Mouse (Mus musculus): ENCODE results near the gene Hivep3.

DNA sequence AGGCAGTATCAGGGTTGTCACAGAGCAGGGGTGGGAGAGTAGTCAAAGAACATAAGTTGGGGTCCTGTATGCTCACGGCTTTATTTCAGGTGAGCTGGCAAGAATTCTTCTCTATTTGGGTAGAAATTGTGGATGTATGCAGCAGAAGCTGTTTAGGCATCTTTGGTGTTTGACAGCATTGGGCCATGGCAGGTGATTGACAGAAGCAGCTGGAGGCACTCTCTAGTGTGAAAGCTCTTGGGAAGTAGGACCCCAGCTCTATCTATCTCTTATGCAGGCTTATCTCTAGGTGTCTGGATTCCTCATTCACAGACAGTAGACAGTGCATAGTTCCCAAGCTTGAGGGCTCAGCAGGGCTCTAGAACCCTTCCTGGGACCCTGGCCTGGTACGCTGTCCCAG is 47.8 kb upstream of the Hivep3 start:
- TF ChIP-seq POLR2A (IDR thresholded peaks at IDR 0.05; ENCODE audit: low read depth, low read length) (no peak), NRF1 (IDR thresholded peaks at IDR 0.05; ENCODE audit: low read depth, low read length) (no peak), TCF12 (IDR thresholded peaks at IDR 0.05; ENCODE audit: low read depth, low read length) (no peak), EP300 (IDR thresholded peaks at IDR 0.05; ENCODE audit: low read length) (no peak), ZNF384 (IDR thresholded peaks at IDR 0.05; ENCODE audit: low read depth, low read length) (no peak), CTCF (conservative IDR thresholded peaks at IDR 0.05 in 1 of 2, IDR thresholded peaks at IDR 0.05 in 1 of 2; ENCODE audit: low read depth in 2 of 2, low read length in 2 of 2) (no peak), SIN3A (IDR thresholded peaks at IDR 0.05; ENCODE audit: low read length) (no peak), POLR2AphosphoS2 (IDR thresholded peaks at IDR 0.05; ENCODE audit: low read depth, low read length) (no peak), MAX (IDR thresholded peaks at IDR 0.05; ENCODE audit: low read length) (no peak)
